Mouse (Mus musculus): ENCODE results near the gene Klk1b8.
"Not testable (repeated sequence)": the region's sequence is repeated elsewhere in the genome, so short reads cannot be mapped to it uniquely, and the experiment has no call there.

- TF ChIP-seq POLR2A (IDR thresholded peaks at IDR 0.05; ENCODE audit: insufficient read depth, low read depth, low read length); CTCF (IDR thresholded peaks at IDR 0.05); EP300 (IDR thresholded peaks at IDR 0.05; ENCODE audit: insufficient read depth, low read depth, low read length): not testable (repeated sequence)
These were observed 44.4 kb downstream of the Klk1b8 start for GRCm38 (mm10) chr7:43994821-43995220.
